Mouse (Mus musculus): ENCODE measurements around the gene Camk2d. TPM values are rescaled to one million over a fixed set of nuclear protein-coding genes. Genes with fewer than 3 reads are reported as not detected.

Camk2d gene
- total and polyA plus RNA-seq, 3 experiments = 0.55 TPM; not detected in 2

DNA sequence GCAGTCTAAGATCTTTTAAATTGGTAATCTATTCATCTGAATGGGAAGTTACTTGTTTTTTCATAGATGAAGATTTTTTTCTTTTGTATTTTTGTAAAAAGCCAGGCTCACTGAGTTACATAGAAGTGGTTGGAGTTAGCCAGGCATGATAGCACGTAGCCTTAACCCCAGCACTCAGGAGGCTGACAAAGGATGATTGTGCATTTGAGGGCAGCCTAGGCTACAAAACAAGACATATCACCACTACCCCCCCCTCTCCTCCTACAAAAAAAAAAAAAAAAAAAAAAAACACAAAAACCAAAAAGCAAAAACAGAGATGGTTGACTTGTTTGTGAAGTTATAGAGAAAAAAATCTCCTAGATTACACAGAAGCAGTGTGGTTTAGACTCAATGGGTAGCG is 92.4 kb downstream of the Camk2d start:
- ATAC-seq (ENCODE audit: extremely low read depth, insufficient number of reproducible peaks, low FRiP score, poor library complexity, severe bottlenecking) (no peak), DNase-seq (ENCODE audit: low spot score) (no peak)
- H3K27me3 ChIP-seq (ENCODE audit: insufficient read depth, low read length) = no peaks in the 10 kb centered on the region
- TF ChIP-seq GATA2 (IDR thresholded peaks at IDR 0.05; ENCODE audit: borderline replicate concordance, low read depth, low read length) (no peak), TAL1 (conservative IDR thresholded peaks at IDR 0.05; ENCODE audit: low read depth, low read length) (no peak), CTCF (IDR thresholded peaks at IDR 0.05; ENCODE audit: low read depth, low read length) (no peak), GATA1 (IDR thresholded peaks at IDR 0.05; ENCODE audit: borderline replicate concordance, low read length) (no peak), POLR2AphosphoS5 (IDR thresholded peaks at IDR 0.05; ENCODE audit: insufficient replicate concordance, low read depth, low read length) (no peak)
- H3K36me3 ChIP-seq (replicated peaks) = no peaks in the 10 kb centered on the region
- peaks cover 13% of the 10 kb centered on the region for H3K9me3 ChIP-seq (replicated peaks)
- no peak overlapping the region for H3K4me3 ChIP-seq (ENCODE audit: low read depth, low read length)
- no peaks in the 10 kb centered on the region for H3K4me1 ChIP-seq (ENCODE audit: insufficient read depth, low read depth, low read length)

GRCm38 (mm10) chr3:126690627-126691505 is 94.8 kb downstream of the Camk2d start:
- peaks cover 18% of the 10 kb centered on the region for H3K9me3 ChIP-seq (replicated peaks)
- no peaks in the 10 kb centered on the region for H3K36me3 ChIP-seq (replicated peaks)
- no peak for DNase-seq (ENCODE audit: low spot score)
- no peak for TF ChIP-seq GATA2 (IDR thresholded peaks at IDR 0.05; ENCODE audit: borderline replicate concordance, low read depth, low read length)
- no peak for TF ChIP-seq GATA1 (IDR thresholded peaks at IDR 0.05; ENCODE audit: borderline replicate concordance, low read length)
- TF ChIP-seq POLR2AphosphoS5 (IDR thresholded peaks at IDR 0.05; ENCODE audit: insufficient replicate concordance, low read depth, low read length) = no peak
- no peak for TF ChIP-seq CTCF (IDR thresholded peaks at IDR 0.05; ENCODE audit: low read depth, low read length)
- no peak for TF ChIP-seq TAL1 (conservative IDR thresholded peaks at IDR 0.05; ENCODE audit: low read depth, low read length)
- H3K27me3 ChIP-seq (ENCODE audit: insufficient read depth, low read length) = no peaks in the 10 kb centered on the region
- ATAC-seq (ENCODE audit: extremely low read depth, insufficient number of reproducible peaks, low FRiP score, poor library complexity, severe bottlenecking) = no peak
- no peak overlapping the region for H3K4me3 ChIP-seq (ENCODE audit: low read depth, low read length)
- H3K4me1 ChIP-seq (ENCODE audit: insufficient read depth, low read depth, low read length) = no peaks in the 10 kb centered on the region

GRCm38 (mm10) chr3:126691565-126691964 is 95.5 kb downstream of the Camk2d start:
- Histone ChIP-seq H3K27me3 (ENCODE audit: insufficient read depth, low read length) (no peaks in the 10 kb centered on the region), H3K36me3 (replicated peaks) (no peaks in the 10 kb centered on the region), H3K4me3 (ENCODE audit: low read depth, low read length) (no peak overlapping the region), H3K9me3 (replicated peaks) (peaks cover 18% of the 10 kb centered on the region), H3K4me1 (ENCODE audit: insufficient read depth, low read depth, low read length) (no peaks in the 10 kb centered on the region)
- ATAC-seq (ENCODE audit: extremely low read depth, insufficient number of reproducible peaks, low FRiP score, poor library complexity, severe bottlenecking) (no peak), DNase-seq (ENCODE audit: low spot score) (no peak)
- TF ChIP-seq GATA1 (IDR thresholded peaks at IDR 0.05; ENCODE audit: borderline replicate concordance, low read length) (no peak), POLR2AphosphoS5 (IDR thresholded peaks at IDR 0.05; ENCODE audit: insufficient replicate concordance, low read depth, low read length) (no peak), GATA2 (IDR thresholded peaks at IDR 0.05; ENCODE audit: borderline replicate concordance, low read depth, low read length) (no peak), TAL1 (conservative IDR thresholded peaks at IDR 0.05; ENCODE audit: low read depth, low read length) (no peak), CTCF (IDR thresholded peaks at IDR 0.05; ENCODE audit: low read depth, low read length) (no peak)

DNA sequence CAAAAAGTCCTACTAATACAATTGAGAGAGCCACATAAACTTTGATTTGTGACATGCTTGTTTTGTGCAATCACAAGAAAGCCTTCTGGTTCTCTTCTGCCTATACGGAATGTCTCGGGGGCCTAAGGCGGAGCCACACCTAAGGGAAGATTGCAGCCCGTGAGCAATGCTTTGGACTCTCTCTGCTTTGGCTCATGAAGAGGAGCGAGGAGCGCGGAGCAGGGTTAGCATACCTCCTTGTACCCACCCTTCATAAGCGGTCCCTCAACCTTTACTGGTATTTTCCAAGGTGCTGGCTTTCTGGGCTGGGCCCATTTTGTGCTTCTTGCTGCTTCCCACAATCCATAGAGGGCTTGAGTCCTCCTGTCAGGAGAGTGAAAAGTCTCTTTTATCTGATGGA is 96.7 kb downstream of the Camk2d start:
- DNase-seq (ENCODE audit: low spot score) (no peak), ATAC-seq (ENCODE audit: extremely low read depth, insufficient number of reproducible peaks, low FRiP score, poor library complexity, severe bottlenecking) (no peak)
- no peaks in the 10 kb centered on the region for H3K27me3 ChIP-seq (ENCODE audit: insufficient read depth, low read length)
- no peaks in the 10 kb centered on the region for H3K36me3 ChIP-seq (replicated peaks)
- H3K4me3 ChIP-seq (ENCODE audit: low read depth, low read length) = no peak overlapping the region
- no peaks in the 10 kb centered on the region for H3K4me1 ChIP-seq (ENCODE audit: insufficient read depth, low read depth, low read length)
- TF ChIP-seq TAL1 (conservative IDR thresholded peaks at IDR 0.05; ENCODE audit: low read depth, low read length) = no peak
- no peak for TF ChIP-seq GATA1 (IDR thresholded peaks at IDR 0.05; ENCODE audit: borderline replicate concordance, low read length)
- TF ChIP-seq GATA2 (IDR thresholded peaks at IDR 0.05; ENCODE audit: borderline replicate concordance, low read depth, low read length) = no peak
- no peak for TF ChIP-seq POLR2AphosphoS5 (IDR thresholded peaks at IDR 0.05; ENCODE audit: insufficient replicate concordance, low read depth, low read length)
- no peak for TF ChIP-seq CTCF (IDR thresholded peaks at IDR 0.05; ENCODE audit: low read depth, low read length)
- H3K9me3 ChIP-seq (replicated peaks) = peaks cover 18% of the 10 kb centered on the region

DNA sequence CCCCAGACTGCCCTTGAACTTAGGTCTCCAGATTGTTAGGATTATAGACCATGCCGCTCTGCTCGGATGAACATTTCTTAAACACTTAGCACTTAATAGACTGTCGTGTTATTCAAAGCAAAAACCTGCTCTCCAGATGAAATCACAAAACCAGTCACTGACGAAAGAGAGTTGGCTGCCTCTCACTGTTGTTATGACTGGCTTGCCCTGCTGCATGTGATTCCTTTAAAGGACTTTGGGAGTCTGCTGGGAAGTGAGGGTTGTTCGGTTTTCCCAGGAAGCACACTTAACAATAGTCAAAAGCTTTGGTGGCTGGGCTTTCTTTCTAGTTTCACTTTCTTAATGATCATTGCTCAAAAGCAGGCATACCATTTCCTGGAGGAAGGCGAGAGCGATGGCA is 97.2 kb downstream of the Camk2d start:
- Histone ChIP-seq H3K4me3 (ENCODE audit: low read depth, low read length) (no peak overlapping the region), H3K4me1 (ENCODE audit: insufficient read depth, low read depth, low read length) (no peaks in the 10 kb centered on the region), H3K36me3 (replicated peaks) (no peaks in the 10 kb centered on the region), H3K27me3 (ENCODE audit: insufficient read depth, low read length) (no peaks in the 10 kb centered on the region), H3K9me3 (replicated peaks) (peaks cover 18% of the 10 kb centered on the region)
- TF ChIP-seq CTCF (IDR thresholded peaks at IDR 0.05; ENCODE audit: low read depth, low read length) (no peak), POLR2AphosphoS5 (IDR thresholded peaks at IDR 0.05; ENCODE audit: insufficient replicate concordance, low read depth, low read length) (no peak), GATA1 (IDR thresholded peaks at IDR 0.05; ENCODE audit: borderline replicate concordance, low read length) (no peak), TAL1 (conservative IDR thresholded peaks at IDR 0.05; ENCODE audit: low read depth, low read length) (no peak), GATA2 (IDR thresholded peaks at IDR 0.05; ENCODE audit: borderline replicate concordance, low read depth, low read length) (no peak)
- ATAC-seq (ENCODE audit: extremely low read depth, insufficient number of reproducible peaks, low FRiP score, poor library complexity, severe bottlenecking) (no peak), DNase-seq (ENCODE audit: low spot score) (no peak)

DNA sequence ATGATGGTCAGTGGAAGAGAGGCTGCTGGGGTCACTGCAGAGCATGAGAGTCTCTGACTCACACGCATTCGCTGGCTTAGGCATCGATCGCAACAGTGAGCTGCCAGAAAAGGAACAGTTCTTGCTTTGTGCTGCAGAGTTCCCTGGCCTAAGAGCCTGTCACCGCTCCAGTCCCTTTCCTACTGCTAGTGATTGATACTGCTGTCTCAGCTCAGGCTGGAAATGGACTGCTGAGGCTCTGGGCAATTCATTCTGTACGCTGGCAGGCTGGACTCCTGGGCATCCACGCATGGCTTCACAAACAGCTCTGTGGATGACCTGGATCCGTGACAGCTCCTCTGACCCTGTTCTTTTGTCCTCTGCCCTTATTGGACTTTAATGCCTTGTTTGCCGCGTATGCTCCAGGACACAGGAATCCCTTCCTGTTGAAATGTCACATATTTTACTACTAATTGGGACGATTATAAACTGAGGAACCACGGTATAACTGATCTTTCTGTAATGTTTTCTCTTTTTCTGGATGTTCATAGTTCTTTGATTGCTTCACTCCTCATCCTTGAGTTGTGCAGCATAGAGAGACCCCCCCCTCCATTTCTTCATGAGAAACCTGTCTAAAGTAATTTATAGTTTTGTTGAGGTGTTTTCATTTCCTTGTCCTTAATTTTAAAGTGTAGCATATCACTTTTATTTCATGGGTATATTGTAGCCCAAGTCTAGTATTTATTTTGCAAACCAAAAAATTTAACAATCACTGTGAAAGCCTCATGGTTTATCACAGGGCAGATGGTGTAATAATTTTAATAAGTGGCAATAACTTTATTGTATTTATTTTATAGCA is 99.6 kb downstream of the Camk2d start:
- no peaks in the 10 kb centered on the region for H3K4me1 ChIP-seq (ENCODE audit: insufficient read depth, low read depth, low read length)
- no peaks in the 10 kb centered on the region for H3K27me3 ChIP-seq (ENCODE audit: insufficient read depth, low read length)
- no peak for DNase-seq (ENCODE audit: low spot score)
- peaks cover 23% of the 10 kb centered on the region for H3K9me3 ChIP-seq (replicated peaks)
- TF ChIP-seq GATA1 (IDR thresholded peaks at IDR 0.05; ENCODE audit: borderline replicate concordance, low read length) (no peak), POLR2AphosphoS5 (IDR thresholded peaks at IDR 0.05; ENCODE audit: insufficient replicate concordance, low read depth, low read length) (no peak), TAL1 (conservative IDR thresholded peaks at IDR 0.05; ENCODE audit: low read depth, low read length) (no peak), CTCF (IDR thresholded peaks at IDR 0.05; ENCODE audit: low read depth, low read length) (no peak), GATA2 (IDR thresholded peaks at IDR 0.05; ENCODE audit: borderline replicate concordance, low read depth, low read length) (no peak)
- H3K36me3 ChIP-seq (replicated peaks) = no peaks in the 10 kb centered on the region
- no peak for ATAC-seq (ENCODE audit: extremely low read depth, insufficient number of reproducible peaks, low FRiP score, poor library complexity, severe bottlenecking)
- no peak overlapping the region for H3K4me3 ChIP-seq (ENCODE audit: low read depth, low read length)

All from G1E (cell line).